Mouse (Mus musculus) liver, embryonic 16.5 days (tissue): ENCODE results near the gene Telo2. TPM values are rescaled to one million over a fixed set of nuclear protein-coding genes. Genes with fewer than 3 reads are reported as not detected.
"Not testable (repeated sequence)": the region's sequence is repeated elsewhere in the genome, so short reads cannot be mapped to it uniquely, and the experiment has no call there.

Source experiments
- ATAC-seq: fragments of 200-750 bp; cut with Nextera tagmentation; 2 replicates; pipeline ENCODE4 v1.8.0; 2017; ENCODE audit warnings: low read depth, mild to moderate bottlenecking, moderate number of reproducible peaks, moderate library complexity
- H3K27ac ChIP-seq: fragments of 300-500 bp; sonication (generic); 2 replicates; pipeline ENCODE4 v1.5.1; 2014; ENCODE audit warnings: mild to moderate bottlenecking, low read length
- H3K27me3 ChIP-seq: fragments of 300-500 bp; sonication (generic); 2 replicates; pipeline ENCODE4 v1.6.1; 2014; ENCODE audit warnings: low read depth, low read length, mixed read lengths; ENCODE audit not compliant: control insufficient read depth, insufficient read depth
- H3K36me3 ChIP-seq: fragments of 300-500 bp; sonication (generic); 2 replicates; pipeline ENCODE4 v1.6.1; 2014; ENCODE audit warnings: mild to moderate bottlenecking; ENCODE audit not compliant: control insufficient read depth, insufficient read depth
- H3K4me1 ChIP-seq: fragments of 300-500 bp; sonication (generic); 2 replicates; pipeline ENCODE4 v1.6.1; 2014; ENCODE audit warnings: low read depth, low read length, mixed read lengths; ENCODE audit not compliant: control insufficient read depth
- H3K4me2 ChIP-seq: fragments of 300-500 bp; sonication (generic); 2 replicates; pipeline ENCODE4 v1.6.1; 2014; ENCODE audit warnings: low read depth, low read length, mixed read lengths
- H3K4me3 ChIP-seq: fragments of 300-500 bp; sonication (generic); 2 replicates; pipeline ENCODE4 v1.5.1; 2014; ENCODE audit warnings: low read depth, mild to moderate bottlenecking, low read length
- H3K9ac ChIP-seq: fragments of 300-500 bp; sonication (generic); 2 replicates; pipeline ENCODE4 v1.6.1; 2014; ENCODE audit warnings: low read depth, low read length
- H3K9me3 ChIP-seq: fragments of 300-500 bp; sonication (generic); replicated peaks from 2 replicates; pipeline ENCODE4 v1.6.1; 2016; ENCODE audit warnings: low read length; ENCODE audit not compliant: control insufficient read depth
- WGBS: fragments of 180-500 bp; shearing (Covaris S2); extraction: QIAGEN DNeasy Blood & Tissue Kit; methylation state at CpG from one replicate; pipeline ENCODE4 v1.1.7; 2014; ENCODE audit not compliant: insufficient replicate concordance; 5-methylcytosine and 5-hydroxymethylcytosine counted together
- polyA plus RNA-seq: library from polyadenylated mRNA; unstranded; fragments of >200 nt; fragmentation: Nextera tagmentation; extraction: Ambion mirVana; gene quantifications from 2 replicates; pipeline ENCODE4 v1.2.1, GENCODE M21; 2015

Telo2 gene
- polyA plus RNA-seq, 1 experiment from 2014 or later = 12.2 TPM

DNA sequence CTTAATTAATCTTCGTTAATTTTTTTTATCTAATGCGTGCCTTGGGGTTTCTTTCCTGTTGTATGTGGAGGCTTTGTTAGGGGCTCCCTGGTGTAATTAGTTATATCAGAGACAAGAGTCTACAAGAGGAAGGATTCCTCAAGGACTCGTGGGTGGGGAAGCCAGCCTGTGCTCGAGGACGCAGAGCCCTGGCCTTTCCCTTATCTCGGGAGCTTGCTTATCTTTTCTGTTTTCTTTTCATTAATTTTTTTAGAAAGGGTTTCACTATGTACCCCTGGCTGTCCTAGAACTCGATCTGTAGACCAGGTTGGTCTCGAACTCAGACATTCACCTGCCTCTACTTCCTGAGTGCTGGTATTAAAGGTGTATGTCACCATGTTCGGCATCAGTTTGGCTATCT lies 11.9 kb upstream of the Telo2 start:
- 28% methylated on average over 9 of the region's 9 CpGs for WGBS
- H3K4me1 ChIP-seq = peaks cover 33% of the 10 kb centered on the region
- peak overlapping the region; percentile 44 for H3K4me2 ChIP-seq
- H3K4me3 ChIP-seq = no peak overlapping the region; the same call in none of the 2 replicates
- ATAC-seq = peak; percentile 54
- no peaks in the 10 kb centered on the region for H3K9me3 ChIP-seq
- peak overlapping the region; percentile 34 for H3K9ac ChIP-seq
- peak overlapping the region; percentile 91 for H3K27ac ChIP-seq
- no peaks in the 10 kb centered on the region for H3K27me3 ChIP-seq
- H3K36me3 ChIP-seq = no peaks in the 10 kb centered on the region

DNA sequence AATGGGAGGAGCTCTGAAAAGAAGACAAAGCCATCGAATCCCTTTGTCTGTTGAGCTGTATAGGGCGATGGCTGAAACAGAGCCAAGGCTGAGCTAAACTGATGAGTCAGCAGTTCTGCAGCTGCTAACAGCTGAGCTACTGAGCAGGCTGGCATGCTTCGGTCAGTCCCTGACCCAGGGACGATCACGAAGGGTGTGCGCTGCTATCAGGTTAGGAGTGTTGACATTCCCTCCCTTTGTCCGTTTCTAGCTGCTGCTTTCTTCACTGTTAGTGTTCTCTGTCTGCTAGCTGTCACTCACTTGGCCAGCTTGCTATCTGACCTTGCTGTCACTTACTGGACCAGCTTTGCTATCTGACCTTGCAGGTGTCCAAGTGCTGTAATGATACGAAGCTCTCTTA lies 11.3 kb upstream of the Telo2 start:
- H3K4me3 ChIP-seq = peak overlapping the region; percentile 13
- peak overlapping the region; percentile 44 for H3K4me2 ChIP-seq
- peak overlapping the region; percentile 91 for H3K27ac ChIP-seq
- H3K9ac ChIP-seq = peak overlapping the region; percentile 34
- no peaks in the 10 kb centered on the region for H3K9me3 ChIP-seq
- H3K36me3 ChIP-seq = no peaks in the 10 kb centered on the region
- H3K4me1 ChIP-seq = peaks cover 33% of the 10 kb centered on the region
- no peaks in the 10 kb centered on the region for H3K27me3 ChIP-seq
- WGBS = 12% methylated on average over 8 of the region's 8 CpGs
- ATAC-seq = peak; percentile 86

DNA sequence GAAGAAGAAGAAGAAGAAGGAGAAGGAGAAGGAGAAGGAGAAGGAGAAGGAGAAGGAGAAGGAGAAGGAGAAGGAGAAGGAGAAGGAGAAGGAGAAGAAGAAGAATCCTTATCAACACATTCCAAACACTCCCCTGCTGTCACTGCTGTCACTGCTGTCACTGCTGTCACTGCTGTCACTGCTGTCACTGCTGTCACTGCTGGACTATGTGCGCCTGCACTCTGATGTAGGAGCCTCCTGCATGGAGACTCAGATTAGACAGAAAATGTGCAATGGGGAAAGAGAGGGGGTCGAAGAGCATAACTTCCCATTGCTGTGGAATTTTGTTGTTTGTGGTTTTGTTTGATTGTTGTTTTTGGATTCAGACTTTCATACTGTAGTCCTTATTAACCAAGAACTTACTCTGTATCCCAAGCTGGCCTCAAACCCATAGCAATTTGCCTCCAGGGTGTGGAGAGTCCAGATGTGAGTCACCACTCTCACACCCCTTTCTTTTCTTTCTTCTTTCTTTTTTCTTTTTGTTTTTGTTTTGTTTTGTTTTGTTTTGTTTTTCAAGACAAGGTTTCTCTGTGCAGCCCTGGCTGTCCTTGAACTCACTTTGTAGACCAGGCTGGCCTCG lies 9.8 kb upstream of the Telo2 start:
- H3K9ac ChIP-seq, H3K4me2 ChIP-seq, H3K36me3 ChIP-seq, H3K9me3 ChIP-seq, H3K27me3 ChIP-seq, H3K4me3 ChIP-seq: not testable (repeated sequence)
- 0 out of 2 replicates have a peak, but pooled peaks have one; percentile 35 for ATAC-seq
- Histone ChIP-seq H3K4me1 (peaks cover 33% of the 10 kb centered on the region), H3K27ac (peak overlapping the region; percentile 59; the same call in 1 of the 2 replicates)
- 45% methylated on average over 3 of the region's 3 CpGs for WGBS

DNA sequence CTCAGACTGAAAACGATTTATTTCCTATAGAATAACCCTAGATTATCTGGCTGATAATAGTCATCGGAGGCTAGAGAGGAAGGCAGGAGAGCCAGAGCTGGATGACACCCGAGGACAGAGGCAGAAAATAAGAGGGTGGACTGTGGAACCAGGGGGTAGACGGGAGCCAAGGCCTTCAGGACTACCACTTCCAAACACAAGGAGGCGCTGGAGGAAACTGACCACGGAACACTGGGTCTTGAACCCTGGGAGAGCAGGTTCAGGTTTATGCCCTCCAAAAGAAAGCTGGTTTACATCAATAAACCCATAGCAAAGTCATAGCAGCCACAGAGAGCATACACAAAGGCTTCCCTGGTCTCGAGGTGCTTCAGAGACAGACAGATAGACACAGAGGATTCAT lies 8.2 kb upstream of the Telo2 start:
- no peaks in the 10 kb centered on the region for H3K27me3 ChIP-seq
- ATAC-seq = no peak
- H3K9me3 ChIP-seq = no peaks in the 10 kb centered on the region
- no peaks in the 10 kb centered on the region for H3K36me3 ChIP-seq
- 23% methylated on average over 7 of the region's 7 CpGs for WGBS
- peaks cover 37% of the 10 kb centered on the region for H3K4me1 ChIP-seq
- H3K4me2 ChIP-seq = no peak overlapping the region
- H3K4me3 ChIP-seq = no peak overlapping the region
- H3K9ac ChIP-seq = no peak overlapping the region
- no peak overlapping the region for H3K27ac ChIP-seq

DNA sequence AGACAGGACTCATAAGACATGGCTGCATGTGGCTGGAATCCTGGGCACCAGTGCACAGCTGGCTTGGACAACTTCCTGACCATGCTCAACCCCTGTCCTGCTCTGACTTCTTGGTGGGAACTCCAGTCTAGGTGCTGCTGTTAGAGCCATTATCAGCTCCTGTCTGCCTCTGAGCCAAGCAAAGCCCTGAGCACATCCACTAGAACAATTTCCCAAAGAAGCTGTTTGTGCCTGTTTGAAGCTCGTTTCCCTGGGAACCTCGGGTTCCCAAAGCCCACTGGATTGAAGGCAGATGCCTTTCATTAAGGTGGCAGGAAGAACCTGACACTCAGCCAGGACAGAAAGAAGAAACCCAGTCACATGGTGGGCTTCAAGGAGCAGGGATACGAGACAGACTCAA lies 4.6 kb upstream of the Telo2 start, which contains the start of gene Ptx4:
Ptx4 (plus strand) TSS at position 355 of the 400 bp plus-strand sequence.
- Histone ChIP-seq H3K9ac (no peak within 1 kb of the TSS), H3K4me2 (no peak within 1 kb of the TSS), H3K9me3 (no peaks in the 10 kb centered on the region), H3K4me1 (peaks cover 17% of the 10 kb centered on the region), H3K36me3 (no peaks in the 10 kb centered on the region), H3K4me3 (no peak within 1 kb of the TSS), H3K27me3 (no peaks in the 10 kb centered on the region), H3K27ac (no peak within 1 kb of the TSS)
- WGBS = 13% methylated on average over 3 of the region's 3 CpGs
- no peak for ATAC-seq

DNA sequence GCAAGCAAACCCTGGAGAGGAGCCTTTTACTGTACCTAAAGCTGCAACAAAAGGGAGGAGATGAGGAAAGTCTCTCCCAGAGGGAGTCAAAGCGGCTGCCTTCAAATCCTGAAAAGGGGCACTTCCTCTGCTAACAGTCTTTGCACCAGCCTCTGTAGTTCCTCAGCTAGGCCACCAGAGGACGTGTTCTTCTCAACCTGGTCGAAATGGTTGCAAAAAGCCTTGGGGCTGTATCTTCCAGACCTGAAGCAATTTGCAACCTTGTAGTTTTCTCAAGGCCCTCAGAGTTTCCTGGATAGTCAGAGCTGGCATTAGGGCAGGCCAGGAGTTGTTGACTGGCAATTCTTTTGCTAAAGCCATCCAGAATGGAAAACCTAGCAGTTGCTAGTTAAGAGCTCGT lies 1.5 kb upstream of the Telo2 start:
- Histone ChIP-seq H3K27me3 (no peaks in the 10 kb centered on the region), H3K9ac (no peak overlapping the region), H3K4me2 (no peak overlapping the region), H3K4me3 (no peak overlapping the region), H3K36me3 (no peaks in the 10 kb centered on the region), H3K9me3 (no peaks in the 10 kb centered on the region), H3K27ac (no peak overlapping the region), H3K4me1 (peaks cover 21% of the 10 kb centered on the region)
- ATAC-seq = no peak
- WGBS = 27% methylated on average over 4 of the region's 4 CpGs

DNA sequence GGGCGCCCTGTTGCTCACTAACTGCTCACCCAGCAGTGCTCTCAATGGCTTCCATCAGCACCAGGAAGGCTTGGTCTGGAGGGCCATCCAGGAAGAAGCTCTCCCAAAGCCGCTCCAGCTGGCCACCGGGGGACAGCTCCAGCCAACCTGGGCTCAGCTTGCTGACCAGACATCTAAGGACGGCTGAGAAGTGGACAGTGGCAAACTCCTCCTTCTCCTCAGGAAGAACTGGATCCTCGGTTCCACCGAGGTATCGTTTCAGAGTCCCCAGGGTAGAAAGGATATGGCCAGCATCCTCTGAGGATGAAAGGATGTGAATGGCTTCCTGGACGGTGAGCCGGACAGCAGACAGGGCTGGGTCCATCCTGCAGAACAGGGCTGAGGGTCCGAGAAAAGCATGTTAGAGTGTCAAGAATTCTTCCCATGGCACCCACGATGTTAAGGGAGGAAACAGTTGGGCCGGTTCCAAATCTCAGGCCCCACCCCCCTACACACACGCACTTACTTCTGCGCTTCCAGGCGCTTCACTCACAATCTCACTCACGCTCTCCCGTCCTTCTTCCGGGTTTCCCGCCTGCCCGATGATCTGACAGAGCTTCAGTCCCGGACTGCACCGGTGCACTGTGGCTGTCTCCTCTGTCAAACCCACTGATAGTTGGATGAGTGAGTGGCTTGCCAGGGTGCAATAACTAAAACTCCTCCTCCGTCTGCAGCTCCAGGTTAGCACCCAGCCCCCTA lies 690 bp downstream of the Telo2 start:
- no peaks in the 10 kb centered on the region for H3K36me3 ChIP-seq
- H3K4me1 ChIP-seq = peaks cover 21% of the 10 kb centered on the region
- H3K4me3 ChIP-seq = peak overlapping the region; percentile 75
- peak overlapping the region; percentile 100 for H3K4me2 ChIP-seq
- WGBS = 8% methylated on average over 23 of the region's 23 CpGs
- peak overlapping the region; percentile 81 for H3K27ac ChIP-seq
- H3K9ac ChIP-seq = peak overlapping the region; percentile 71
- peak; percentile 55 for ATAC-seq
- H3K9me3 ChIP-seq = no peaks in the 10 kb centered on the region
- H3K27me3 ChIP-seq = no peaks in the 10 kb centered on the region

DNA sequence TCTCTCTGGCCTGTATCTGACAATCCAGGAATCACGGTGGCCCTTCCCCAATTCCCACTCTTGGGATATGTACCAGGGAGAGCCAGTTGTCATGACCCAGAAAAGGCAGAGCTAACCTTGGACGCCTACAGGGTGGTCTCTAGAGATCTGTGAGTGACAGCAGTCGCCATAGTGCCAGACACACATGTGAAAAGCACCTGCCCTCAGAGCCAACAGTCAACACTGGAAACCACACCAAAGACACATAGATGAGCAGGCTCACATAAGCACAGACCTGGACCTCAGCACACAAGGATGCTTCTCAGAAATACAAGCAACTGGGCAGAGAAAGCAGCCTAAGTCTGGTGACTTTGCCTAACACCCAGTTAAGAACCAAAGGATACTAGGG lies 3.4 kb downstream of the Telo2 start:
- 71% methylated on average over 3 of the region's 3 CpGs for WGBS
- Histone ChIP-seq H3K4me3 (no peak overlapping the region), H3K36me3 (no peaks in the 10 kb centered on the region), H3K27me3 (no peaks in the 10 kb centered on the region), H3K9me3 (no peaks in the 10 kb centered on the region), H3K4me2 (no peak overlapping the region), H3K27ac (no peak overlapping the region), H3K9ac (no peak overlapping the region), H3K4me1 (peaks cover 17% of the 10 kb centered on the region)
- ATAC-seq = no peak

DNA sequence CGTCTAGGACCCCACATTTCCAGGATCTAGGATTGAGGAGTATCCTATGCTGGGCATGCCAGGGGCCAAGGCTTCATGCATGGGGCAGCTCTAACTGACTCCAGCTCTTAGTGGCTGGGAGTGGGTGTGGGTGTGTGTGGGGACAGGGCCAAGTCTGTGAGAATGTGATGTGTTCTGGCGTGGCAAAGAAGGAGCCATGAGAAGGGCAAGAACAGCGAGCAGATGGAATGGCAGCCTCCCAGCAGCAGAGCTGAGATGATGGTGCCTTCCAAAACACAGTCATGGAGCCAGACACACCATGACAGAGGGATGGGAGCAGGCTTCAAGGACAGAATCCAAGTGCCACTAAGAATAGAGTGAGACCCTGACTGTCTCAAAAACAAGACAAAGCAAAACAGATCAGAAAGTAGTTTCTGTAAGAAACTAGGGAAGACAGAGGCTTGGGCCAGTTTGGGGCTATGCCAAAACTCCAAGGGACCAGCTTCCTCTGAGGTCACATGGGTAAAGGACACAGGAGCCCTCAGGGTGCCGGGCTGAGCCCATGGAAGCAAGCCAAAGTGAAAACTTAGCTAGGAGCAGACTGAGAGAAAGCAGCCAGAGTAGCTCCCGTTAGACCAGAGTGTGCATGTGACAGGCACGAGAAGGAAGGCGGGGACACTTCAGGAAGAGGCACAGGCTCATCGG lies 3.9 kb downstream of the Telo2 start:
- Histone ChIP-seq H3K36me3 (no peaks in the 10 kb centered on the region), H3K4me2 (no peak overlapping the region), H3K9ac (no peak overlapping the region), H3K9me3 (no peaks in the 10 kb centered on the region), H3K27ac (no peak overlapping the region), H3K27me3 (no peaks in the 10 kb centered on the region), H3K4me3 (no peak overlapping the region), H3K4me1 (peaks cover 17% of the 10 kb centered on the region)
- no peak for ATAC-seq
- WGBS = 72% methylated on average over 8 of the region's 8 CpGs
